In the genomic region with DNA sequence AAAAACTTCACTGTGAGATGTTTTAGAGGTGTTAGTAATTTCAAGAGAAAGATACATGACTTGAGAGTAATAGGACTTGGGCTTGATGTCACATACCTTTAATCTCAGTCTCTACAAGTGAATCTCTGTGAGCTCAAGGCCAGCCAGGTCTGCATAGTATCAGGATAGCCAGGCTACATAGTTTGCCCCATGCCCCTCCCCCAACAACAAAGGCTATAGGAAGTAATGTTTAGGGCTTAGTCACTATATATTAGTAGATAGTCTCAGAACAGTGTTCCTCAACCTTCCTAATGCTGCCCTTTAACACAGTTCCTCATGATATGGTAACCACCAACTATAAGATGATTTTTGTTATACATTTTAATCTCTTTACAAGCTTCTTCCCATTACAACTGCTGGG, we compare ENCODE assay signal across 11 mouse cellular contexts.
"Had no signal": no experiment of that assay in that cellular context is flagged by ENCODE, and none has a peak within 500 bp of the region (broad histone marks: within the 10 kb centered on the region; RNA-seq: fewer than 3 reads in every experiment).

No protein-coding gene starts in this region.

- H3K27me3 ChIP-seq: liver, embryonic 13.5 days had no signal

- H3K27ac ChIP-seq: liver, embryonic 13.5 days had no signal

- H3K9me3 ChIP-seq: liver, embryonic 13.5 days had no signal

- H3K4me3 ChIP-seq: liver, embryonic 13.5 days had no signal

- H3K4me2 ChIP-seq: liver, embryonic 13.5 days; midbrain, embryonic 11.5 days had no signal

- H3K9ac ChIP-seq: liver, embryonic 13.5 days had no signal

- DNase-seq: kidney, adult 9 months; kidney, postnatal 14 days; kidney, postnatal 4 days; left cerebral cortex, postnatal 4 days; liver, embryonic 13.5 days; lung, adult 2 months; lung, postnatal 14 days; lung, postnatal 4 days; midbrain, embryonic 14.5 days; thymus, postnatal 25 days had no signal
